ENCODE assay signal across 8 mouse cellular contexts in the genomic region with DNA sequence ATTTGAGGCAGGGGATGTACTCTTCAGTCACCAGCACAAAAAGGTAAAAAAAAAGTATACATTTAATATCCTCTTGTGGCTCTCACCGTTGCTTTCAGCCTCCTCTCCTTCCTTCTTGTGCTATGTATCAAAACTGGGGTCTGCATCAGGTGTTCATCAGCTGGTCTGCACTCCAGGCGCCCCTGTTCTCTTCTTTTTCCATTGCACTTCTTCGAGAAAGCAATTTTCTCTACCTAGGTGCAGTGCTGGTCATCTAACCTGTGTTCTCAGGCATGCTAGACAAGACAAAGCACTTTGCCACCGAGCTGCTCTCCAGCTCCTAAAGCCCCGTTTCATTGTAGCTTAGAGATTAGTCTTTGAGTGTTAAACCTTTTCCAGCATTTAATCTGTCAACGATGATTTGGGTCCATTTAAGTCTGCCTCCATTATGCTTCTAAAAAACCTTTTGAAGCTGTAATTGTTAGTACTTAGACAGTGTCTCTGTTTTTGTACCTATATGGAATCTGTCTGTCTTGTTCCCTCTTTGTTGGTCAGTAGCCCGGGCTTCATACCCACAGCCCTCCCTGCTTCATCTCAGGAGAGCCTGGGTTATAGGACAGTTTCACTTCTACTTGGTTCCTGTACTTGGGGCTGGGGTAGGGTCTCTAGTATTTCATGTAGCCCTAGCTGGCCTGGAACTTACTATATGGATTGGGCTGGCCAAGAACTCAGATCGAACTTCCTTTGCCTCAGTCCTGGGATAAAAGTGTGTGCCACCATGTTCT. TPM values are rescaled to one million over a fixed set of nuclear protein-coding genes. Genes with fewer than 3 reads are reported as not detected.
A peak's percentile ranks its signal among the peaks of the same experiment; 100 is the strongest.
DNase-seq lines count a peak whose midpoint lies in the region; TF ChIP-seq lines count a peak whose summit lies in the region.

No protein-coding gene starts in this region.

- 49% methylated on average over 8 of the region's 8 CpGs for WGBS in embryonic facial prominence, embryonic 10.5 days
- 55% methylated on average over 8 of the region's 8 CpGs for WGBS in limb, embryonic 10.5 days
- WGBS in small intestine, adult 2 months = 11% methylated on average over 8 of the region's 8 CpGs

- no peak for DNase-seq in left cerebral cortex, adult 2 months (ENCODE audit: extremely low spot score in 1 of 2, low spot score in 2 of 2)
- DNase-seq in left cerebral cortex, adult 18-20 months (ENCODE audit: low spot score in 2 of 2) = no peak
- no peak for DNase-seq in embryonic facial prominence, embryonic 10.5 days (ENCODE audit: low spot score)
- no peak for DNase-seq in limb, embryonic 10.5 days (ENCODE audit: low spot score)
- DNase-seq in layer of hippocampus, adult 18-20 months (ENCODE audit: low spot score in 2 of 2) = no peak
- no peak for DNase-seq in right cerebral cortex, adult 2 months (ENCODE audit: low spot score in 2 of 2)
- no peak for DNase-seq in layer of hippocampus, adult 11-12 months (ENCODE audit: low spot score)

- H3K9me3 ChIP-seq in embryonic facial prominence, embryonic 10.5 days = no peaks in the 10 kb centered on the region
- H3K9me3 ChIP-seq in limb, embryonic 10.5 days (replicated peaks) = no peaks in the 10 kb centered on the region

- no peaks in the 10 kb centered on the region for H3K27me3 ChIP-seq in embryonic facial prominence, embryonic 10.5 days (replicated peaks; ENCODE audit: low read depth, poor library complexity, severe bottlenecking)
- H3K27me3 ChIP-seq in limb, embryonic 10.5 days (ENCODE audit: low read depth, poor library complexity, severe bottlenecking) = no peaks in the 10 kb centered on the region
- no peaks in the 10 kb centered on the region for H3K27me3 ChIP-seq in small intestine, adult 2 months (ENCODE audit: control insufficient read depth, insufficient read depth, low read length)

- H3K36me3 ChIP-seq in embryonic facial prominence, embryonic 10.5 days (replicated peaks) = no peaks in the 10 kb centered on the region; the same call in 1 of the 2 replicates
- peaks cover 3% of the 10 kb centered on the region for H3K36me3 ChIP-seq in limb, embryonic 10.5 days
- 0 out of 2 replicates have a peak, but pooled peaks cover 5% of the 10 kb centered on the region for H3K36me3 ChIP-seq in small intestine, adult 2 months (ENCODE audit: control insufficient read depth, insufficient read depth, low read length)

- no peak for TF ChIP-seq CTCF in left cerebral cortex, adult 2 months (IDR thresholded peaks at IDR 0.05)
- no peak for TF ChIP-seq CTCF in small intestine, adult 2 months (IDR thresholded peaks at IDR 0.05; ENCODE audit: extremely low read depth, insufficient read length, insufficient replicate concordance, low read depth, low read length)

- intact Hi-C loops in left cerebral cortex, adult 2 months (cut with DNase I) = loop anchor here (2.0 kb wide), 1 partner anchor 38 kb away; no protein-coding TSS in a partner anchor

- H3K4me1 ChIP-seq in embryonic facial prominence, embryonic 10.5 days = peaks cover 27% of the 10 kb centered on the region
- H3K4me1 ChIP-seq in limb, embryonic 10.5 days = peaks cover 26% of the 10 kb centered on the region
- H3K4me1 ChIP-seq in small intestine, adult 2 months (ENCODE audit: control insufficient read depth, insufficient read depth, insufficient read length, low read length) = peaks cover 22% of the 10 kb centered on the region

- H3K4me3 ChIP-seq in left cerebral cortex, adult 2 months = peak overlapping the region; percentile 90
- H3K4me3 ChIP-seq in embryonic facial prominence, embryonic 10.5 days = peak overlapping the region; percentile 78
- H3K4me3 ChIP-seq in limb, embryonic 10.5 days = peak overlapping the region; percentile 90
- peak overlapping the region; percentile 56 for H3K4me3 ChIP-seq in small intestine, adult 2 months (ENCODE audit: low read depth, low read length)

- H3K27ac ChIP-seq in left cerebral cortex, adult 2 months = peak overlapping the region; percentile 1; the same call in 1 of the 2 replicates
- peak overlapping the region; percentile 98 for H3K27ac ChIP-seq in embryonic facial prominence, embryonic 10.5 days (replicated peaks)
- H3K27ac ChIP-seq in limb, embryonic 10.5 days = peak overlapping the region; percentile 100
- peak overlapping the region; percentile 99 for H3K27ac ChIP-seq in small intestine, adult 2 months (ENCODE audit: insufficient read depth, low read depth, low read length)

- no peak for TF ChIP-seq POLR2A in small intestine, adult 2 months (IDR thresholded peaks at IDR 0.05; ENCODE audit: low read depth, low read length)

RNA-seq across cellular contexts. Expression of gene Elk4, which starts 1.7 kb away (rescaled TPM):
- 10 to 100 TPM; 55.7 to 57.8 TPM for total RNA-seq in left cerebral cortex, adult 2 months (2021)
- 10 to 100 TPM; 54.4 to 59.1 TPM for total RNA-seq in left cerebral cortex, adult 18-20 months (2021)
- polyA plus RNA-seq in embryonic facial prominence, embryonic 10.5 days (2016; fragmentation: Nextera tagmentation; extraction: Ambion mirVana) = 12.0 and 13.3 TPM in 2 replicates
- polyA plus RNA-seq in limb, embryonic 10.5 days (2016; fragmentation: Nextera tagmentation; extraction: Ambion mirVana) = 10.6 and 15.2 TPM in 2 replicates
- 8.0 and 16.6 TPM in 2 replicates for polyA plus RNA-seq in small intestine, adult 2 months (2012; rRNA removed)
- 10 to 100 TPM; 55.3 to 64.3 TPM for total RNA-seq in layer of hippocampus, adult 18-20 months (2021)

RNA-seq across cellular contexts. Expression of gene Slc45a3, which starts 46.3 kb away (rescaled TPM):
- under 1 TPM; 0.48 to 0.68 TPM for total RNA-seq in left cerebral cortex, adult 2 months (2021)
- total RNA-seq in left cerebral cortex, adult 18-20 months (2021) = under 1 TPM; 0.59 to 0.81 TPM
- 5.4 and 8.4 TPM in 2 replicates for polyA plus RNA-seq in embryonic facial prominence, embryonic 10.5 days (2016; fragmentation: Nextera tagmentation; extraction: Ambion mirVana)
- polyA plus RNA-seq in limb, embryonic 10.5 days (2016; fragmentation: Nextera tagmentation; extraction: Ambion mirVana) = 1.7 and 2.0 TPM in 2 replicates
- 2.1 and 10.7 TPM in 2 replicates for polyA plus RNA-seq in small intestine, adult 2 months (2012; rRNA removed)
- total RNA-seq in layer of hippocampus, adult 18-20 months (2021) = under 1 TPM; 0.72 to 0.89 TPM

RNA-seq across cellular contexts. Expression of gene Mfsd4a, which starts 58.8 kb away (rescaled TPM):
- 10 to 100 TPM; 80.0 to 85.2 TPM for total RNA-seq in left cerebral cortex, adult 2 months (2021)
- total RNA-seq in left cerebral cortex, adult 18-20 months (2021) = 10 to 100 TPM; 72.9 to 78.3 TPM
- 12.5 and 14.6 TPM in 2 replicates for polyA plus RNA-seq in embryonic facial prominence, embryonic 10.5 days (2016; fragmentation: Nextera tagmentation; extraction: Ambion mirVana)
- 9.5 and 13.4 TPM in 2 replicates for polyA plus RNA-seq in limb, embryonic 10.5 days (2016; fragmentation: Nextera tagmentation; extraction: Ambion mirVana)
- 14.0 and 28.0 TPM in 2 replicates for polyA plus RNA-seq in small intestine, adult 2 months (2012; rRNA removed)
- total RNA-seq in layer of hippocampus, adult 18-20 months (2021) = 10 to 100 TPM; 66.4 to 79.3 TPM

Comparison
In these comparisons a context has a peak if more than half of its experiments do, and no peak if none do; other contexts are left out.
1. H3K27ac ChIP-seq: peak in every context shown above with its lines; median percentile 100 in limb, embryonic 10.5 days; 99 in small intestine, adult 2 months; 98 in embryonic facial prominence, embryonic 10.5 days; 1 in left cerebral cortex, adult 2 months.